Mouse (Mus musculus) neural tube, embryonic 12.5 days (tissue): Measurements from ENCODE around the gene 9330182L06Rik. TPM values are rescaled to one million over a fixed set of nuclear protein-coding genes. Genes with fewer than 3 reads are reported as not detected.
A peak's percentile ranks its signal among the peaks of the same experiment; 100 is the strongest.

ENCODE experiments used
- ATAC-seq: fragments of 200-750 bp; cut with Nextera tagmentation; 2 replicates; pipeline ENCODE4 v1.8.0; 2017; ENCODE audit warnings: low read depth, mild to moderate bottlenecking, moderate TSS enrichment, moderate library complexity; ENCODE audit not compliant: low FRiP score
- H3K27ac ChIP-seq: fragments of 300-500 bp; sonication (generic); 2 replicates; pipeline ENCODE4 v1.5.1; 2016
- H3K27me3 ChIP-seq: fragments of 300-500 bp; sonication (generic); replicated peaks from 2 replicates; pipeline ENCODE4 v1.6.1; 2016; ENCODE audit warnings: mild to moderate bottlenecking
- H3K36me3 ChIP-seq: fragments of 300-500 bp; sonication (generic); 2 replicates; pipeline ENCODE4 v1.6.1; 2016; ENCODE audit warnings: mild to moderate bottlenecking
- H3K4me1 ChIP-seq: fragments of 300-500 bp; sonication (generic); 2 replicates; pipeline ENCODE4 v1.6.1; 2016
- H3K4me2 ChIP-seq: fragments of 300-500 bp; sonication (generic); replicated peaks from 2 replicates; pipeline ENCODE4 v1.6.1; 2016; ENCODE audit warnings: mild to moderate bottlenecking
- H3K4me3 ChIP-seq: fragments of 300-500 bp; sonication (generic); 2 replicates; pipeline ENCODE4 v1.5.1; 2016
- H3K9ac ChIP-seq: fragments of 300-500 bp; sonication (generic); 2 replicates; pipeline ENCODE4 v1.6.1; 2016; ENCODE audit warnings: mild to moderate bottlenecking
- H3K9me3 ChIP-seq: fragments of 300-500 bp; sonication (generic); 2 replicates; pipeline ENCODE4 v1.6.1; 2016; ENCODE audit warnings: mild to moderate bottlenecking
- WGBS: fragments of 180-500 bp; shearing (Covaris S2); methylation state at CpG from one replicate; pipeline ENCODE4 v1.1.7; 2016; 5-methylcytosine and 5-hydroxymethylcytosine counted together
- microRNA counts: library from miRNA; unstranded; fragments of <30 nt; microRNA quantifications from one replicate; lab custom pipeline; 2017
- microRNA-seq: library from miRNA; unstranded; fragments of <30 nt; microRNA quantifications from one replicate; pipeline ENCODE4, GENCODE M21; 2017
- polyA plus RNA-seq: library from polyadenylated mRNA; unstranded; fragments of >200 nt; fragmentation: Nextera tagmentation; extraction: Ambion mirVana; gene quantifications from 2 replicates; pipeline ENCODE4 v1.2.1, GENCODE M21; 2016

Gene 9330182L06Rik
- polyA plus RNA-seq, 1 experiment from 2014 or later: 14.2 TPM

- H3K9ac ChIP-seq: no peak overlapping the region
- H3K27ac ChIP-seq: no peak overlapping the region
- H3K4me1 ChIP-seq: no peaks in the 10 kb centered on the region
- H3K4me2 ChIP-seq: no peak overlapping the region
- no peaks in the 10 kb centered on the region for H3K27me3 ChIP-seq
- ATAC-seq: no peak
- no peak overlapping the region for H3K4me3 ChIP-seq
- no peaks in the 10 kb centered on the region for H3K9me3 ChIP-seq
- no peaks in the 10 kb centered on the region for H3K36me3 ChIP-seq
- WGBS: 76% methylated on average over 5 of the region's 5 CpGs
Observed at GRCm38 (mm10) chr5:9449570-9449969, 183.7 kb downstream of the 9330182L06Rik start.

DNA sequence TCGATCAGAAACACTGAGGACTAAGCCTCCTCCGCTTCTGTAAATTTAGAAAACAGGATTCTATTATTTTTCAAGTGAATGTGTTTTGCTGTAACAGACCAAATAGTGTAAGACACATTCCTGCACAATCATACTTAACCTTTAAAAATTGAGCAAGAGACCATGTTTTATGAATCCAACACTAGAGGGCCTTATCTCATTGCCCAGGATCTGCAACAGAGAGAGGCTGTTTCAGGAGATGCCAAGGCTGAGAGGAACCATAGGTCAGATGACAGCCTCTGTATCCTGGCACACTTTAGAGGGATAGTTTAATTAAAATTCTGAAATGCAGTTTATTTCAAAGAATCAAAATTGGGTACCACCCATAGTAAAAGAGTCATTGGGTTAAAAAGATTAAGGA lies 187.4 kb downstream of the 9330182L06Rik start:
- H3K4me3 ChIP-seq: no peak overlapping the region
- no peaks in the 10 kb centered on the region for H3K27me3 ChIP-seq
- H3K27ac ChIP-seq: no peak overlapping the region
- no peak for ATAC-seq
- no peak overlapping the region for H3K4me2 ChIP-seq
- no peaks in the 10 kb centered on the region for H3K9me3 ChIP-seq
- no peaks in the 10 kb centered on the region for H3K4me1 ChIP-seq
- H3K9ac ChIP-seq: no peak overlapping the region
- WGBS: 87% methylated on average over 2 of the region's 2 CpGs
- no peaks in the 10 kb centered on the region for H3K36me3 ChIP-seq

DNA sequence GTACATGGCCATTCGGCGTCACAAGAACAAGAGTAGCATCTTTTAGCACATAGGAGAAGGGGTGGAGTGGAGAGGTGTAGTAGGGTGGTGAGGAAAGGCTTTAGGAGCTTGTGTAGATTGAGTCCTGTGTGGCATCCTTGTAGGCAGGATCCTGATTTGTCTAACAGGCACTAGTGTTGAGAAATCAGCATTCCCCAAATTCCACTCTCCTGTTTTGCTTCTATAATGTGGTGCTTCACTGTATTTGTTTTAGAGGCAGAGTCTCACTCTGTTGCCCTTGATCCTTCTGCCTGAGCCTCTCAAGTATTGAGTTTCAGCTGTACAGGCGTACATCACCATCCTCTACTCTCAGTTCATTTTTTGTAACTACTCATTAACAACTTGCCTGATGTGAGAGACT lies 211.7 kb downstream of the 9330182L06Rik start:
- Histone ChIP-seq H3K27me3 (no peaks in the 10 kb centered on the region), H3K27ac (no peak overlapping the region), H3K9ac (no peak overlapping the region), H3K36me3 (no peaks in the 10 kb centered on the region), H3K4me2 (no peak overlapping the region), H3K9me3 (no peaks in the 10 kb centered on the region), H3K4me1 (no peaks in the 10 kb centered on the region), H3K4me3 (no peak overlapping the region)
- WGBS: 94% methylated on average over 3 of the region's 3 CpGs
- no peak for ATAC-seq

- no peaks in the 10 kb centered on the region for H3K36me3 ChIP-seq
- no peaks in the 10 kb centered on the region for H3K4me1 ChIP-seq
- no peak overlapping the region for H3K9ac ChIP-seq
- no peak for ATAC-seq
- no peak overlapping the region for H3K4me3 ChIP-seq
- H3K27me3 ChIP-seq: no peaks in the 10 kb centered on the region
- H3K27ac ChIP-seq: no peak overlapping the region
- H3K9me3 ChIP-seq: no peaks in the 10 kb centered on the region
- 29% methylated on average over 5 of the region's 5 CpGs for WGBS
- H3K4me2 ChIP-seq: no peak overlapping the region
Observed at GRCm38 (mm10) chr5:9495456-9495855, 229.5 kb downstream of the 9330182L06Rik start.

- ATAC-seq: no peak
- Histone ChIP-seq H3K27ac (no peak overlapping the region), H3K4me1 (no peaks in the 10 kb centered on the region), H3K4me3 (no peak overlapping the region), H3K9ac (no peak overlapping the region), H3K4me2 (no peak overlapping the region), H3K36me3 (no peaks in the 10 kb centered on the region), H3K27me3 (no peaks in the 10 kb centered on the region), H3K9me3 (no peaks in the 10 kb centered on the region)
- 69% methylated on average over 4 of the region's 4 CpGs for WGBS
Observed at GRCm38 (mm10) chr5:9497235-9497634, 231.3 kb downstream of the 9330182L06Rik start.

- no peaks in the 10 kb centered on the region for H3K36me3 ChIP-seq
- WGBS: 89% methylated on average over 1 of the region's 1 CpGs
Observed at GRCm38 (mm10) chr5:9511027-9511426, 245.1 kb downstream of the 9330182L06Rik start.

GRCm38 (mm10) chr5:9525507-9525906 lies 259.6 kb downstream of the 9330182L06Rik start:
- Histone ChIP-seq H3K9me3 (no peaks in the 10 kb centered on the region), H3K4me1 (no peaks in the 10 kb centered on the region), H3K27ac (no peak overlapping the region), H3K4me3 (no peak overlapping the region), H3K27me3 (no peaks in the 10 kb centered on the region), H3K4me2 (no peak overlapping the region), H3K36me3 (no peaks in the 10 kb centered on the region), H3K9ac (no peak overlapping the region)
- no peak for ATAC-seq
- 88% methylated on average over 4 of the region's 4 CpGs for WGBS

More at GRCm38 (mm10) chr5:9511027-9511426, 245.1 kb downstream of the 9330182L06Rik start:
- Histone ChIP-seq H3K4me2 (no peak overlapping the region), H3K4me3 (no peak overlapping the region), H3K27me3 (no peaks in the 10 kb centered on the region), H3K9me3 (no peaks in the 10 kb centered on the region), H3K27ac (no peak overlapping the region), H3K4me1 (no peaks in the 10 kb centered on the region), H3K9ac (no peak overlapping the region)
- no peak for ATAC-seq

MicroRNAs encoded within 50 kb of the gene (microRNA counts, 519-probe panel; counts per million panel counts)
- microRNA mmu-miR-879 (lab: Ali Mortazavi, UCI): 342 counts per million, percentile 67 among the panel's probes with 10 or more counts

Small RNAs within 50 kb of the gene (microRNA-seq; reads per million reads assigned to microRNA genes)
- 9.4 reads per million, percentile 22 among the genes with 10 or more reads in this experiment for gene Mir879

Other genes with a start within 250 kb of the 9330182L06Rik start
- 19.2 and 21.0 TPM in 2 replicates for gene Tmem243, start 165.4 kb upstream of the 9330182L06Rik start, polyA plus RNA-seq
- 71.9 and 73.6 TPM in 2 replicates for gene Dmtf1, start 104.3 kb upstream of the 9330182L06Rik start, polyA plus RNA-seq